Mouse (Mus musculus): ENCODE results near the gene Prr19. TPM values are rescaled to one million over a fixed set of nuclear protein-coding genes. Genes with fewer than 3 reads are reported as not detected.
"Not testable (repeated sequence)": the region's sequence is repeated elsewhere in the genome, so short reads cannot be mapped to it uniquely, and the experiment has no call there.

The Prr19 gene
- 0.13 TPM in 1 of 2 replicates, not detected in the other for polyA plus RNA-seq (2015; fragmentation: Nextera tagmentation; extraction: Ambion mirVana)

- WGBS = 61% methylated on average over 19 of the region's 19 CpGs
- H3K36me3 ChIP-seq (ENCODE audit: control insufficient read depth, insufficient read depth, low read length) = no peaks in the 10 kb centered on the region
- no peaks in the 10 kb centered on the region for H3K9me3 ChIP-seq (ENCODE audit: control insufficient read depth, low read length)
- no peak within 1 kb of the TSS for H3K4me2 ChIP-seq (ENCODE audit: low read depth, low read length)
- H3K27me3 ChIP-seq (ENCODE audit: control insufficient read depth, insufficient read depth, low read depth, low read length) = peaks cover 1% of the 10 kb centered on the region; the same call in 1 of the 2 replicates
- no peak for ATAC-seq (ENCODE audit: low read depth)
- H3K27ac ChIP-seq (ENCODE audit: low read length) = no peak within 1 kb of the TSS
- H3K4me1 ChIP-seq (replicated peaks; ENCODE audit: control insufficient read depth, insufficient read depth, low read length) = peaks cover 12% of the 10 kb centered on the region
- H3K4me3 ChIP-seq (ENCODE audit: low read length) = no peak within 1 kb of the TSS
- H3K9ac ChIP-seq (ENCODE audit: low read length) = no peak within 1 kb of the TSS
Observed at GRCm38 (mm10) chr7:25301063-25301462, at the start of gene Prr19. TSS of gene Prr19 (plus strand) at chr7:25301411.

GRCm38 (mm10) chr7:25251822-25252221 lies 49.4 kb upstream of the Prr19 start:
- peak overlapping the region; percentile 95 for H3K4me2 ChIP-seq (ENCODE audit: low read depth, low read length)
- H3K4me1 ChIP-seq (replicated peaks; ENCODE audit: control insufficient read depth, insufficient read depth, low read length) = peaks cover 28% of the 10 kb centered on the region
- H3K4me3 ChIP-seq (ENCODE audit: low read length) = peak overlapping the region; percentile 98
- ATAC-seq (ENCODE audit: low read depth) = no peak
- H3K9me3 ChIP-seq (ENCODE audit: control insufficient read depth, low read length) = no peaks in the 10 kb centered on the region
- H3K27me3 ChIP-seq (ENCODE audit: control insufficient read depth, insufficient read depth, low read depth, low read length) = no peaks in the 10 kb centered on the region
- peak overlapping the region; percentile 98 for H3K27ac ChIP-seq (ENCODE audit: low read length)
- no peaks in the 10 kb centered on the region for H3K36me3 ChIP-seq (ENCODE audit: control insufficient read depth, insufficient read depth, low read length)
- peak overlapping the region; percentile 78 for H3K9ac ChIP-seq (ENCODE audit: low read length)
- WGBS = 13% methylated on average over 8 of the region's 8 CpGs

- H3K36me3 ChIP-seq (ENCODE audit: control insufficient read depth, insufficient read depth, low read length) = no peaks in the 10 kb centered on the region
- no peak overlapping the region for H3K4me2 ChIP-seq (ENCODE audit: low read depth, low read length)
- H3K27me3 ChIP-seq (ENCODE audit: control insufficient read depth, insufficient read depth, low read depth, low read length) = no peaks in the 10 kb centered on the region
- no peak overlapping the region for H3K4me3 ChIP-seq (ENCODE audit: low read length)
- no peak overlapping the region for H3K27ac ChIP-seq (ENCODE audit: low read length)
- no peaks in the 10 kb centered on the region for H3K9me3 ChIP-seq (ENCODE audit: control insufficient read depth, low read length)
- no peak for ATAC-seq (ENCODE audit: low read depth)
- no peak overlapping the region for H3K9ac ChIP-seq (ENCODE audit: low read length)
- WGBS = 68% methylated on average over 1 of the region's 1 CpGs
- H3K4me1 ChIP-seq (replicated peaks; ENCODE audit: control insufficient read depth, insufficient read depth, low read length) = peaks cover 2% of the 10 kb centered on the region
Observed at GRCm38 (mm10) chr7:25261896-25262295, 39.3 kb upstream of the Prr19 start.

- Histone ChIP-seq H3K9me3 (ENCODE audit: control insufficient read depth, low read length) (no peaks in the 10 kb centered on the region), H3K4me2 (ENCODE audit: low read depth, low read length) (no peak overlapping the region), H3K9ac (ENCODE audit: low read length) (peak overlapping the region; percentile 35; the same call in 1 of the 2 replicates), H3K36me3 (ENCODE audit: control insufficient read depth, insufficient read depth, low read length) (no peaks in the 10 kb centered on the region), H3K27ac (ENCODE audit: low read length) (no peak overlapping the region), H3K4me1 (replicated peaks; ENCODE audit: control insufficient read depth, insufficient read depth, low read length) (peaks cover 10% of the 10 kb centered on the region), H3K4me3 (ENCODE audit: low read length) (no peak overlapping the region), H3K27me3 (ENCODE audit: control insufficient read depth, insufficient read depth, low read depth, low read length) (no peaks in the 10 kb centered on the region)
- WGBS = 33% methylated on average over 17 of the region's 17 CpGs
- ATAC-seq (ENCODE audit: low read depth) = no peak
Observed at GRCm38 (mm10) chr7:25263968-25264870, 37.0 kb upstream of the Prr19 start.

GRCm38 (mm10) chr7:25265743-25266142 lies 35.5 kb upstream of the Prr19 start:
- H3K4me1 ChIP-seq (replicated peaks; ENCODE audit: control insufficient read depth, insufficient read depth, low read length) = peaks cover 17% of the 10 kb centered on the region
- not testable (repeated sequence) for H3K9me3 ChIP-seq (ENCODE audit: control insufficient read depth, low read length); H3K36me3 ChIP-seq (ENCODE audit: control insufficient read depth, insufficient read depth, low read length); H3K27ac ChIP-seq (ENCODE audit: low read length); ATAC-seq (ENCODE audit: low read depth); H3K9ac ChIP-seq (ENCODE audit: low read length); H3K4me2 ChIP-seq (ENCODE audit: low read depth, low read length); H3K4me3 ChIP-seq (ENCODE audit: low read length); H3K27me3 ChIP-seq (ENCODE audit: control insufficient read depth, insufficient read depth, low read depth, low read length)
- 82% methylated on average over 5 of the region's 5 CpGs for WGBS

GRCm38 (mm10) chr7:25266180-25266962 lies 34.8 kb upstream of the Prr19 start:
- Histone ChIP-seq H3K4me2 (ENCODE audit: low read depth, low read length) (peak overlapping the region; percentile 76), H3K27me3 (ENCODE audit: control insufficient read depth, insufficient read depth, low read depth, low read length) (no peaks in the 10 kb centered on the region), H3K9ac (ENCODE audit: low read length) (no peak overlapping the region), H3K27ac (ENCODE audit: low read length) (no peak overlapping the region), H3K9me3 (ENCODE audit: control insufficient read depth, low read length) (no peaks in the 10 kb centered on the region), H3K4me3 (ENCODE audit: low read length) (no peak overlapping the region), H3K4me1 (replicated peaks; ENCODE audit: control insufficient read depth, insufficient read depth, low read length) (peaks cover 17% of the 10 kb centered on the region), H3K36me3 (ENCODE audit: control insufficient read depth, insufficient read depth, low read length) (peaks cover 5% of the 10 kb centered on the region)
- 80% methylated on average over 8 of the region's 8 CpGs for WGBS
- no peak for ATAC-seq (ENCODE audit: low read depth)

GRCm38 (mm10) chr7:25267301-25267750 lies 33.9 kb upstream of the Prr19 start, which contains the start of gene Cic:
TSS of gene Cic (plus strand) at chr7:25267704.
- Histone ChIP-seq H3K4me2 (ENCODE audit: low read depth, low read length) (peak within 1 kb of the TSS; percentile 82), H3K4me3 (ENCODE audit: low read length) (peak within 1 kb of the TSS; percentile 80), H3K4me1 (replicated peaks; ENCODE audit: control insufficient read depth, insufficient read depth, low read length) (peaks cover 17% of the 10 kb centered on the region), H3K27me3 (ENCODE audit: control insufficient read depth, insufficient read depth, low read depth, low read length) (no peaks in the 10 kb centered on the region), H3K36me3 (ENCODE audit: control insufficient read depth, insufficient read depth, low read length) (peaks cover 7% of the 10 kb centered on the region), H3K27ac (ENCODE audit: low read length) (peak within 1 kb of the TSS; percentile 95), H3K9ac (ENCODE audit: low read length) (peak within 1 kb of the TSS; percentile 84), H3K9me3 (ENCODE audit: control insufficient read depth, low read length) (no peaks in the 10 kb centered on the region)
- ATAC-seq (ENCODE audit: low read depth) = peak; percentile 90
- 0% methylated on average over 29 of the region's 29 CpGs for WGBS

GRCm38 (mm10) chr7:25267751-25268463 lies 33.3 kb upstream of the Prr19 start:
- Histone ChIP-seq H3K4me2 (ENCODE audit: low read depth, low read length) (peak overlapping the region; percentile 82), H3K9me3 (ENCODE audit: control insufficient read depth, low read length) (no peaks in the 10 kb centered on the region), H3K36me3 (ENCODE audit: control insufficient read depth, insufficient read depth, low read length) (peaks cover 7% of the 10 kb centered on the region), H3K9ac (ENCODE audit: low read length) (peak overlapping the region; percentile 84), H3K27ac (ENCODE audit: low read length) (peak overlapping the region; percentile 95), H3K4me3 (ENCODE audit: low read length) (peak overlapping the region; percentile 80), H3K27me3 (ENCODE audit: control insufficient read depth, insufficient read depth, low read depth, low read length) (no peaks in the 10 kb centered on the region), H3K4me1 (replicated peaks; ENCODE audit: control insufficient read depth, insufficient read depth, low read length) (peaks cover 17% of the 10 kb centered on the region)
- WGBS = under 1% methylated on average over 33 of the region's 33 CpGs
- peak; percentile 94 for ATAC-seq (ENCODE audit: low read depth)
